Mouse (Mus musculus) midbrain, embryonic 10.5 days (tissue): ENCODE data around the gene Smarcc2. TPM values are rescaled to one million over a fixed set of nuclear protein-coding genes. Genes with fewer than 3 reads are reported as not detected.
A peak's percentile ranks its signal among the peaks of the same experiment; 100 is the strongest.

ENCODE experiments used
- DNase-seq: peaks from one replicate; pipeline ENCODE4 v3.0.0-alpha.2; 2017; ENCODE audit warnings: low spot score
- H3K27ac ChIP-seq: fragments of 300-500 bp; sonication (generic); replicated peaks from 2 replicates; pipeline ENCODE4 v1.5.1; 2016; ENCODE audit warnings: mild to moderate bottlenecking
- H3K27me3 ChIP-seq: fragments of 300-500 bp; sonication (generic); 2 replicates; pipeline ENCODE4 v1.6.1; 2016; ENCODE audit warnings: low read depth, mild to moderate bottlenecking; ENCODE audit not compliant: poor library complexity, severe bottlenecking
- H3K36me3 ChIP-seq: fragments of 300-500 bp; sonication (generic); 2 replicates; pipeline ENCODE4 v1.6.1; 2016; ENCODE audit warnings: mild to moderate bottlenecking, moderate library complexity
- H3K4me1 ChIP-seq: fragments of 300-500 bp; sonication (generic); 2 replicates; pipeline ENCODE4 v1.6.1; 2016
- H3K4me3 ChIP-seq: fragments of 300-500 bp; sonication (generic); 2 replicates; pipeline ENCODE4 v1.5.1; 2016; ENCODE audit warnings: mild to moderate bottlenecking, moderate library complexity
- H3K9me3 ChIP-seq: fragments of 300-500 bp; sonication (generic); replicated peaks from 2 replicates; pipeline ENCODE4 v1.6.1; 2016; ENCODE audit warnings: mild to moderate bottlenecking
- WGBS: fragments of 180-500 bp; shearing (Covaris S2); methylation state at CpG from one replicate; pipeline ENCODE4 v1.1.7; 2016; 5-methylcytosine and 5-hydroxymethylcytosine counted together
- polyA plus RNA-seq: library from polyadenylated mRNA; unstranded; fragments of >200 nt; fragmentation: Nextera tagmentation; extraction: Ambion mirVana; gene quantifications from 2 replicates; pipeline ENCODE4 v1.2.1, GENCODE M21; 2016

Smarcc2 gene
- 75.2 and 110 TPM in 2 replicates for polyA plus RNA-seq

DNA sequence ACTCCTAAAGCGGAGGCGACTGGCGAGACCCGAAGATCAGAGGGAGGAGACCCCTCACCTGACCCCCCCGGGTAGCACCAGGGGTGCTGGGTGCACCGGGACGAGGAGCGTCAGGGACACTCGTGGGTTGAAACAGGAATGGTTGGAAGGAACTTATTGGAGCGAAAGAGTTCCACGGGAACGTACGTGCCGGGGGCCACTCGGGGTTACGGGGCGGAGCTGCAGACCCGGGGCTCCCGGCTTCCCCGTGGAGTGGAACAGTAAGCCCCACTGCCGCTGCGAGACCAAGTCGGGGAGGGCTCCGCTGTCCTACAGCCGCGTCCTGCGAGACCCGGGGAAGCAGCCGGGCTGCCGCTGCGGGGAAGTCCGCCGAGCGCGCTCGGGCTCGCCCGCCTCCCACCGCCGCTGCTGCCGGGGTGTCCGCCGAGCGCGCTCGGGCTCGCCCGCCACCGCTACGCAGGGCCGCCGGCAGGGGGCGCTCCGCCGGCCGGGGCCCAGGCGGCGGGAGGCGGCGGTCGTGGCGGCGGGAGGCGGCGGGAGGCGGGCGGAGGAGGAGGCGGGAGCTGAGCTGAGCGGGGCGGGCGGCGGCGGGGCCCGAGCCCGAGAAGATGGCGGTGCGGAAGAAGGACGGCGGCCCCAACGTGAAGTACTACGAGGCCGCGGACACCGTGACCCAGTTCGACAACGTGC lies at the start of gene Smarcc2:
Gene Smarcc2, plus strand, starts transcription at position 530 of the 690 bp plus-strand sequence.
- Histone ChIP-seq H3K4me1 (peaks cover 13% of the 10 kb centered on the region), H3K9me3 (no peaks in the 10 kb centered on the region), H3K27me3 (peaks cover 15% of the 10 kb centered on the region), H3K27ac (peak within 1 kb of the TSS; percentile 98), H3K36me3 (peaks cover 31% of the 10 kb centered on the region), H3K4me3 (peak within 1 kb of the TSS; percentile 94)
- DNase-seq = peak; percentile 84
- under 1% methylated on average over 85 of the region's 86 CpGs for WGBS

DNA sequence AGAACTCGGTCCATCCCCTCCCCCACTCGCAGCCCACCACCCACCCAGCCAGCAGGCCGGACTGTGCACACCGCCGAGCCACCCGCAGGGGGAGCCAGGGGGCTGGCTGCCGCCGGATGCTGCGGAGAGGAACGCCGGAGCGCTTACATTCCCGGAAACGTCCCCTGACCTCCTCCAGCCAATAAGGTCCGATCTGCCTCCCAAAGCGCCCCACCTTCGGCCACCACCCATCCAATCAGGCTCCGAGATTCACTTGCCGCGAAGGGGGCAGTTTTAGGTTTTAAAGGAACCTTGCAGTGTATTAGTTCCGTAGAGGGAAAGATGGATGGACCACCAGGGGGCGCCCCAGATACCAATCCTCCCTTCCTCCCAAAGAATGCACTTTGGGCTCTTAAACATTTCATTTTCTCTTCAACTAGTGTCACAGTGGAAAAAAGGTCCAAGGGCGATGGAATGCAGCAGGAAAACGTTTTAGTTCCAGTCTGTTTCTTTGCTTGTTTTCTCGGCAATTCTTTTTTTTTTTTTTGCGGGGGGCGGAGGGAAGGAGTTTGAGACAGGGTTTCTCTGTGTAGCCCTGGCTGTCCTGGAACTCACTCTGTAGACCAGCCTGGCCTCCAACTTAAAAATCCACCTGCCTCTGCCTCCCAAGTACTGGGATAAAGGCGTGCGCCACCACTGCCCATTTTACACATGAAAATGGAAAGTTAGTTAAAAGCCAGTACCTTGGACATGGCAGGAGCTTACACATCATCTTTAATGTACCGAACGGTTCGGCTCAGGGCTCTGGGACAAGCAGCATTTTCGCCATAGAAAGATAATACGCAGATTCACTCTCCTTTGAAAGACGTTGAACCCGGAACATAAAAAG lies 49.1 kb upstream of the Smarcc2 start:
- H3K36me3 ChIP-seq = peaks cover 52% of the 10 kb centered on the region
- 7% methylated on average over 36 of the region's 36 CpGs for WGBS
- H3K4me3 ChIP-seq = peak overlapping the region; percentile 93
- H3K27me3 ChIP-seq = no peaks in the 10 kb centered on the region
- peak; percentile 97 for DNase-seq
- peak overlapping the region; percentile 96 for H3K27ac ChIP-seq
- H3K9me3 ChIP-seq = no peaks in the 10 kb centered on the region
- peaks cover 52% of the 10 kb centered on the region for H3K4me1 ChIP-seq

DNA sequence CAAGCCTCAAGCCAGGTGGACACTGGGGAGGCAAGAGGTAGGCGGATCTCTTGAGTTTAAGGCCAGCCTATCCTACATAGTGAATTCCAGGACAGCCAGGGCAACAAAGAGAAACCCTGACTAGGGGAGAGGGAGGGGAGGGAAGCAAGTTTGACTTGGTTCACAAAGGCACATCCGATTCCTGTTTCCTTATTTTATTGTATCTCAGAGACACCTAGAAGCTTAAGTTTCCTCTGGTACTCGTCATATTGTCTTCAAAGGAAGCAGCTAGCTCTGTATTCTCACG lies 48.5 kb upstream of the Smarcc2 start:
- H3K4me3 ChIP-seq = peak overlapping the region; percentile 93
- H3K36me3 ChIP-seq = peaks cover 54% of the 10 kb centered on the region
- H3K4me1 ChIP-seq = peaks cover 52% of the 10 kb centered on the region
- peak overlapping the region; percentile 96 for H3K27ac ChIP-seq
- H3K9me3 ChIP-seq = no peaks in the 10 kb centered on the region
- WGBS = 32% methylated on average over 4 of the region's 4 CpGs
- H3K27me3 ChIP-seq = no peaks in the 10 kb centered on the region
- no peak for DNase-seq

DNA sequence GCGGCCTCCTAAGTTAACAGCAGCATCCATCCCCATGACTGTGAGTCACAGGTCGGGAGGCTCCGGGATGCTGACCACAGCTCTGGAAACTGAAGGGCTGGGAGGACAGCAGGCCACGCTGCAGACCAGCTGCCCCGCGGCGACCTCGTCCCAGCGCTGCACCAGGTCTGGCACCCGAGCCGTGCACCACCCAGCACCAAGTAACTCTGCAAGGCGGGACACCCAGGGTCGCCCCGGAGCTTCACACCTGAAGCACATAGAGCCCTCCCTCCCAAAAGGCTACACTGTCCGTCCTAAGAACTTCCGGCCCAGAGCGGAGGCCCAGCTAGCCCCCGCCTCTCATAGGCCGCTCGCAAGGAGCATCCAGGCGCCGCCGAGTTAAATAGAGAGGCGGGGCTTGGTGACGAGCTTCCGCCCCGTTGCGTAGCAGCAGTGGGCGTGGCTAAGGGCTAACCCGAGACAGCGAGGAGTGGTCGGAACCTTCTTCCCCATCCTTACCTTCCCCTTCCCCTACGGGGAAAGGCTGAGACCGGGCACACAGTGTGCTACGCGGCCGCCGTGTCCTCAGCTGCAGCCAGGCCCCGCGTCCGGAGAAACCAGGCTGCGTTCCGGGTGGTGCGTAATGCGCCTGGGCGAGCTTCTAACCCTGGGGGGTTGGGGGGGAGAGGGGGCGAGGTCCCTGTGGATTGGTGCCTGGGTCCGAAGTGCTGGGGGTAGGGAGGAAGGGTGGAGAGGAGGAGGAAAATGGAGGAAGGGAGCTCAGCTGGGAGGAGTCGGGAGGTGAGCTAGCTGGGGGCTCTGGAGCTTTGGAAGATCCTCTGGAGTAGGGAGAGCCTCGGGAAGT lies 47.6 kb upstream of the Smarcc2 start, which contains the start of the genes Nabp2 and Rnf41:
Gene Nabp2, minus strand, starts transcription at position 282 of the 844 bp plus-strand sequence.
Gene Rnf41, plus strand, starts transcription at position 447 of the 844 bp plus-strand sequence.
- Histone ChIP-seq H3K4me3 (peak within 1 kb of the TSS; percentile 93), H3K36me3 (peaks cover 54% of the 10 kb centered on the region), H3K27me3 (no peaks in the 10 kb centered on the region), H3K4me1 (peaks cover 52% of the 10 kb centered on the region), H3K27ac (peak within 1 kb of the TSS; percentile 96), H3K9me3 (no peaks in the 10 kb centered on the region)
- WGBS = under 1% methylated on average over 50 of the region's 50 CpGs
- peak; percentile 99 for DNase-seq

DNA sequence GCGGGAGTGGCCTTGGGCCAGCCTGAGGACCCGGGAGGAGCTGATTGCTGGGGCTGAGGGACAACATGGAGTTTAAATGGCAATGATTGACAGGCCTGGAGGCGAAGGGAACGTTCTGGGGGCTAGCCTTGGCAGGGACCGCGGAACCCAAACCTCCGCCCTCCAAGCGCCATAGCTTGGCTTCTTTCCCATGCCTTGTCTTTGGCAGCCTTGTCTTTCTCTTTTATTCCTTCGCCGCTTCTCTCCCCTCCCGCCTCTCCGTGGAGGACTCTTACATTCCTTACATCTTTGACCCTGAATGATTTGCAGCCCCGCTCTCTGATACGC lies 47.0 kb upstream of the Smarcc2 start:
- peak overlapping the region; percentile 96 for H3K27ac ChIP-seq
- WGBS = under 1% methylated on average over 14 of the region's 14 CpGs
- H3K4me1 ChIP-seq = peaks cover 52% of the 10 kb centered on the region
- H3K27me3 ChIP-seq = no peaks in the 10 kb centered on the region
- H3K4me3 ChIP-seq = peak overlapping the region; percentile 93
- peaks cover 54% of the 10 kb centered on the region for H3K36me3 ChIP-seq
- no peak for DNase-seq
- H3K9me3 ChIP-seq = no peaks in the 10 kb centered on the region

DNA sequence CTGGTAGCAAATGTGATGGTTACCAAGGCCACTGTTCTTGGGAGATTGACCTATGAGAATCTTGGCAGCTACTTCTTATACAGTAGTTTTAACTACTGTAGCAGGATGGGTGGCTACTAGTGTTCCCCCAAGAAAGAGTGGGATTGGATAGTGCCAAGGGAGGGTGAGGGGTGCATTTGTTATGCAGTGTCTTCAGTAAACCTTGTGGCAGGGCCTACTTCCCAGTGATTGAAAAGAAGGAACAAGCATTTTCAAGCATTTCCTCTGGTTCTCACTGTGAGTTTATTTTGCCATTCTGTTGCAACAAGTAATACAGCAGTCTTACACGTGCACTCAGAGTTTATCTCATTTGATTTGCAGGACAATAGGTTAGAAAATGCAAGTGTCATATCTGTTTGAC lies 46.5 kb upstream of the Smarcc2 start:
- WGBS = 56% methylated on average over 1 of the region's 1 CpGs
- Histone ChIP-seq H3K9me3 (no peaks in the 10 kb centered on the region), H3K27me3 (no peaks in the 10 kb centered on the region), H3K27ac (peak overlapping the region; percentile 96), H3K4me1 (peaks cover 52% of the 10 kb centered on the region), H3K36me3 (peaks cover 54% of the 10 kb centered on the region), H3K4me3 (peak overlapping the region; percentile 93)
- DNase-seq = no peak

DNA sequence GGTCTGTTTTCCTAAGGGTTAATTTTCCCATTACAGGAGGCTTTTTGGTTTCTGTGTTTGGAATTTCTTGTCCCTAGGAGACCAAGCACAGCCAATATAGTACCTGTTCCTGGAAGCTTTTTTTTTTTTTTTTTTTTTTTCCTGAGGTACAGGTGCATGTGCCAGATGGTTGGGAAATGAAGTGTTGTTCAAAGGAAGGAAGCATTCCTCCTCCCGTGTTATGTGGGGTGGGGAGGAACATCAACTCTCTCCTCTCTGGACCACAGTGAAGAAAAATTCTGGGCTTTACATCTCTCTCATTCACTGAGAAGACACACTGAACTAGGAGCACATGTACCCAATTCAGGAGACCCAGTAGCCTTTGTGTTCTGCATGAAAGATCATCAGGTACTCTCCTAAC lies 46.0 kb upstream of the Smarcc2 start:
- H3K36me3 ChIP-seq = peaks cover 54% of the 10 kb centered on the region
- H3K4me1 ChIP-seq = peaks cover 47% of the 10 kb centered on the region
- 77% methylated on average over 1 of the region's 1 CpGs for WGBS
- no peaks in the 10 kb centered on the region for H3K9me3 ChIP-seq
- peak overlapping the region; percentile 93 for H3K4me3 ChIP-seq
- no peaks in the 10 kb centered on the region for H3K27me3 ChIP-seq
- H3K27ac ChIP-seq = no peak overlapping the region
- DNase-seq = no peak

DNA sequence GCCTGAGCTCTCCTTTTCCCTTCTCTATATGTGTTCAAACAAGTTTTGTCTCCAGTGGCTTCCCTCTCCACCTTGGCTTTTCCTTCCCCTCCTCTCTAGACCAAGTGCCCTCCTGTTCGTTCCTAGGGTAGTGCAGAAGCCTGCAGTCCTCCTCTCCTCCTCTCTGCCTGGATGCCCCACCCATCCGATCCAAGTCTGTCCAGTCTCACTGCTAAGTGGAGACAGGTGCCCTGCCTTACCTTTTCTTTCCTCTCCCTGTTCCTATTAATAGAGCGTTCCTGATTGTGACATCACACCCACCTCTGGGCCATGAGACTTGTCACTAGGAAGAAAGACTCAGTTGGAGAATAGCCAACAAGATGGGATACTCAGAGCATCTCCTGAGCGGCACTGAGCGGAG lies 44.2 kb upstream of the Smarcc2 start:
- Histone ChIP-seq H3K27ac (no peak overlapping the region), H3K4me3 (no peak overlapping the region), H3K9me3 (no peaks in the 10 kb centered on the region), H3K27me3 (no peaks in the 10 kb centered on the region), H3K4me1 (peaks cover 37% of the 10 kb centered on the region), H3K36me3 (peaks cover 68% of the 10 kb centered on the region)
- WGBS = 96% methylated on average over 5 of the region's 5 CpGs
- DNase-seq = no peak

DNA sequence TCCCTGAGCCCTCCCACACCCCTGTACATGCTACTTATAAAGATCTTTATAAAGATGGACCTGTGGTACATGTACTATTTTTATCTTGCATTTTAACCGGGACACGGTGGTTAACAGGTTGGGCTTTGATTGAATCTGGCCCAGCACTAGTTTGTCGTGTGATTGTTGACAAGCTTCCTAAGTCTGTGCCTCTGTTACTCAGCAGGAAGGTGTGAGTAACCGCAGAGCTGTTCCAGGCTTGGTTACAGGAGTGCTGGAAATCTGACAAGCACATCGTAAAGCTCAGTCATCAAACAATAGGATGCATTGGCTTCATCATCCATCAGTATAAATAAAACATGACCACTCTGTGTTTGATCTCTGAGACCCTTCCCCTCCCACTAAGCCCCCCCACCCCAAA lies 36.6 kb upstream of the Smarcc2 start:
- DNase-seq = no peak

DNA sequence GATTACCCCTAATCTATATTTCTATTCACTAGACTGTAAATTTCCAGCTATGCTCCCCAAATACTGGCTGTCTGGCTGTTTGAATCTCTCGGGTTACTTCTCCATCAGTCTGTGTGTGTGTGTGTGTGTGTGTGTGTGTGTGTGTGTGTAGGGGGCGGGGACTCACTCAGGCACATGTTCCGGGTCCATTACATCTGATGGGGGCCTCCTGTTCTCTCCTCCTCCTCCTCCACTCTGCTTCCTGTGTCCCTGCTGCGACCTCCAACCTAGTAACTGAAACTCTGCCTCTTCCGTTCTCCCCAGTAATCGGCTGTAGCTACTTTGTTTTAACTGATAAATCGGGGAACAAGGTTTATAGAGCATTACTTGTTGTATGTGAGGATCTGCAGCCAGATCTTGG lies 34.4 kb upstream of the Smarcc2 start:
- H3K36me3 ChIP-seq = peaks cover 94% of the 10 kb centered on the region
- no peak overlapping the region for H3K4me3 ChIP-seq
- 80% methylated on average over 7 of the region's 7 CpGs for WGBS
- no peaks in the 10 kb centered on the region for H3K27me3 ChIP-seq
- H3K4me1 ChIP-seq = no peaks in the 10 kb centered on the region
- no peak overlapping the region for H3K27ac ChIP-seq
- no peaks in the 10 kb centered on the region for H3K9me3 ChIP-seq
- DNase-seq = no peak

More for the DNA sequence above, 36.6 kb upstream of the Smarcc2 start:
- H3K4me3 ChIP-seq = no peak overlapping the region
- H3K36me3 ChIP-seq = peaks cover 97% of the 10 kb centered on the region
- H3K27me3 ChIP-seq = no peaks in the 10 kb centered on the region
- H3K9me3 ChIP-seq = no peaks in the 10 kb centered on the region
- H3K4me1 ChIP-seq = no peaks in the 10 kb centered on the region
- H3K27ac ChIP-seq = no peak overlapping the region
- WGBS = 94% methylated on average over 5 of the region's 5 CpGs

DNA sequence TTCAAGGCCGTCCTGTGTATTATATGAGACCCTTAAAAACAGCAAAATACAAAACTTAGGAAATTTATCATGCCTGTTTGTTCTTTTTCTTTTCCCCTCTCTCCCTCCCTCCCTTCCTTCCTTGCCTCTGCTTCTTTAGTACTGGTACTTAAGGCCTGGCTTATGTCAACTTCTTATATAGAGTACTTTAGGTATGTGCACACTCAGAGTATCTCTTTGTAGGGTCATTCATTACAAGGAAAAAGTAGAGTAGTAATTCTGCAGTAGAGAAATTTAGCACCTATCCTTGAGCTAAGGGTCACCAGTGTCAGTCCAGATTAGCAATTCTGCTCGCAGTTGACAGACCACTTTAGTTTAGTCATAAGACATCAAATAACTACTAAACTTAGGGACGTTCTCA lies 33.8 kb upstream of the Smarcc2 start:
- 92% methylated on average over 3 of the region's 3 CpGs for WGBS
- H3K27me3 ChIP-seq = no peaks in the 10 kb centered on the region
- H3K4me1 ChIP-seq = no peaks in the 10 kb centered on the region
- H3K36me3 ChIP-seq = peaks cover 94% of the 10 kb centered on the region
- no peak overlapping the region for H3K27ac ChIP-seq
- no peak for DNase-seq
- H3K9me3 ChIP-seq = no peaks in the 10 kb centered on the region
- H3K4me3 ChIP-seq = no peak overlapping the region

DNA sequence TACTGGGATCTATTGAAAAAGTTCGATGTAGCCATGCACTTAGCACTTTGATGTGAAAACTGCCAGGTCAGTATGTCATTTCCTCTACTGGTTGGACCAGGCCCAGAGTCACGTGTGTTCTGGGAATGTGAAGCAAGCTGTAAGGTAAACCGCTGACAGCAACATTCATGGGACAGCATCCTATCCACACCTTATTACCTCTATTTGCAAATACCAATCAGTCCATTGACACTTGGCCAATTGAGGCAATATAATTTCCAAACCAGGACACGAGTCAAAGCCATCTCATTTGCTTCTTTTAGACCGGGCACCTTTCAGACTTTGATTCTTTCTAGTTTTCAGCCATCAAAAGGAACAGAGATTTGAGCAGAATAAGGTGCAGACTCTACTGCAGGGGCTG lies 30.0 kb upstream of the Smarcc2 start:
- Histone ChIP-seq H3K4me3 (no peak overlapping the region), H3K27me3 (no peaks in the 10 kb centered on the region), H3K27ac (no peak overlapping the region), H3K36me3 (peaks cover 88% of the 10 kb centered on the region), H3K9me3 (no peaks in the 10 kb centered on the region), H3K4me1 (no peaks in the 10 kb centered on the region)
- no peak for DNase-seq
- 94% methylated on average over 5 of the region's 5 CpGs for WGBS
